Mouse (Mus musculus): ENCODE measurements around the gene Fbxo39.

Gene Fbxo39

GRCm38 (mm10) chr11:72314151-72314895 is at the start of gene Fbxo39:
Gene Fbxo39 (plus strand): TSS chr11:72314444.
- DNase-seq = no peak

- no peak for DNase-seq
These were observed 48.8 kb upstream of the Fbxo39 start for GRCm38 (mm10) chr11:72265483-72265882.

GRCm38 (mm10) chr11:72266207-72266959 is 47.9 kb upstream of the Fbxo39 start:
- DNase-seq = peak; percentile 69

GRCm38 (mm10) chr11:72266960-72267560 is 47.2 kb upstream of the Fbxo39 start, which contains the start of gene Slc13a5:
Gene Slc13a5 (minus strand): TSS chr11:72267222.
- peak; percentile 35 for DNase-seq

GRCm38 (mm10) chr11:72271761-72272160 is 42.5 kb upstream of the Fbxo39 start:
- DNase-seq = no peak

- DNase-seq = no peak
These were observed 40.9 kb upstream of the Fbxo39 start for GRCm38 (mm10) chr11:72273341-72273740.

- DNase-seq = no peak
These were observed 32.9 kb upstream of the Fbxo39 start for GRCm38 (mm10) chr11:72281143-72281851.

GRCm38 (mm10) chr11:72281852-72282400 is 32.3 kb upstream of the Fbxo39 start:
- DNase-seq = peak; percentile 84

- peak; percentile 74 for DNase-seq
These were observed 30.6 kb upstream of the Fbxo39 start for GRCm38 (mm10) chr11:72283486-72284224.

- no peak for DNase-seq
These were observed 29.6 kb upstream of the Fbxo39 start for GRCm38 (mm10) chr11:72284532-72285182.

- no peak for DNase-seq
These were observed 28.2 kb upstream of the Fbxo39 start for GRCm38 (mm10) chr11:72285971-72286480.

GRCm38 (mm10) chr11:72286651-72287050 is 27.6 kb upstream of the Fbxo39 start:
- no peak for DNase-seq

GRCm38 (mm10) chr11:72287126-72287525 is 27.1 kb upstream of the Fbxo39 start:
- no peak for DNase-seq

GRCm38 (mm10) chr11:72287543-72287942 is 26.7 kb upstream of the Fbxo39 start:
- DNase-seq = no peak

GRCm38 (mm10) chr11:72293116-72293515 is 21.1 kb upstream of the Fbxo39 start:
- no peak for DNase-seq

GRCm38 (mm10) chr11:72301334-72301733 is 12.9 kb upstream of the Fbxo39 start, which contains the start of gene Xaf1:
Gene Xaf1 (plus strand): TSS chr11:72301629.
- DNase-seq = peak; percentile 72

- peak; percentile 48 for DNase-seq
These were observed 12.0 kb upstream of the Fbxo39 start for GRCm38 (mm10) chr11:72302230-72302629.

GRCm38 (mm10) chr11:72307461-72307860 is 6.8 kb upstream of the Fbxo39 start:
- no peak for DNase-seq

- no peak for DNase-seq
These were observed 5.3 kb upstream of the Fbxo39 start for GRCm38 (mm10) chr11:72308982-72309381.

GRCm38 (mm10) chr11:72310491-72310890 is 3.8 kb upstream of the Fbxo39 start:
- DNase-seq = no peak
